Mouse (Mus musculus) cerebellum, adult 18-20 months (tissue): Measurements from ENCODE around the gene Hsd11b2.
A peak's percentile ranks its signal among the peaks of the same experiment; 100 is the strongest.
"Not testable (repeated sequence)": the region's sequence is repeated elsewhere in the genome, so short reads cannot be mapped to it uniquely, and the experiment has no call there.

Experiments used
- DNase-seq, 2 experiments: peaks; one replicate each; pipeline ENCODE4 v3.0.0; 2021

Hsd11b2 gene

GRCm38 (mm10) chr8:105564573-105565229, 46.1 kb downstream of the Hsd11b2 start:
- not testable (repeated sequence) for DNase-seq

- no peak for DNase-seq
These were observed 46.9 kb downstream of the Hsd11b2 start for GRCm38 (mm10) chr8:105565401-105565881.

GRCm38 (mm10) chr8:105565952-105566702, 47.6 kb downstream of the Hsd11b2 start, which contains the start of gene Atp6v0d1:
Gene Atp6v0d1, minus strand, starts transcription at chr8:105566047.
- DNase-seq: peak; percentile 99 to 100

GRCm38 (mm10) chr8:105566703-105567595, 48.4 kb downstream of the Hsd11b2 start:
- DNase-seq: peak; percentile 32 to 43

GRCm38 (mm10) chr8:105571810-105572209, 53.3 kb downstream of the Hsd11b2 start:
- no peak for DNase-seq

- DNase-seq: peak in 1 of 2 experiments; percentile 14
These were observed 54.9 kb downstream of the Hsd11b2 start for GRCm38 (mm10) chr8:105573427-105573826.
